Mouse (Mus musculus) myocyte (in vitro differentiated cells): ENCODE data around the gene Pla2g4a. TPM values are rescaled to one million over a fixed set of nuclear protein-coding genes. Genes with fewer than 3 reads are reported as not detected.

Experiments
- H3K27me3 ChIP-seq: one replicate; pipeline ENCODE4 v1.6.1; 2011; ENCODE audit not compliant: control insufficient read depth, insufficient read depth, insufficient read length
- H3K36me3 ChIP-seq: one replicate; pipeline ENCODE4 v1.6.1; 2011; ENCODE audit not compliant: control insufficient read depth, insufficient read depth
- H3K4me2 ChIP-seq: one replicate; pipeline ENCODE4 v1.6.1; 2011; ENCODE audit warnings: low read depth, control low read depth
- H3K4me3 ChIP-seq: one replicate; pipeline ENCODE4 v1.5.1; 2011; ENCODE audit warnings: mild to moderate bottlenecking, control low read depth, moderate library complexity
- H3K79me2 ChIP-seq: one replicate; pipeline ENCODE4 v1.6.1; 2011; ENCODE audit not compliant: control insufficient read depth, insufficient read depth
- H3ac ChIP-seq: one replicate; pipeline ENCODE4 v1.6.1; 2011; ENCODE audit not compliant: control insufficient read depth, insufficient read length
- CEBPB ChIP-seq: IDR thresholded peaks from 2 replicates; pipeline ENCODE4 v1.6.1; 2011; ENCODE audit warnings: mild to moderate bottlenecking, moderate library complexity; ENCODE audit not compliant: poor library complexity, insufficient read depth, severe bottlenecking
- E2F4 ChIP-seq: IDR thresholded peaks from one replicate; pipeline ENCODE4 v1.6.1; 2011; ENCODE audit warnings: mild to moderate bottlenecking, control low read depth, moderate library complexity; ENCODE audit not compliant: insufficient read depth
- MAX ChIP-seq: IDR thresholded peaks from one replicate; pipeline ENCODE4 v1.6.1; 2011; ENCODE audit warnings: low read depth, mild to moderate bottlenecking, control low read depth
- MYOD1 ChIP-seq, 3 experiments: IDR thresholded peaks; one replicate each; pipeline ENCODE4 v1.6.1; 2011; ENCODE audit warnings: control low read depth in 2 of 3, low read depth in 2 of 3, mild to moderate bottlenecking in 2 of 3, moderate library complexity in 1 of 3; ENCODE audit not compliant: insufficient read length in 2 of 3, control insufficient read depth in 1 of 3
- MYOG ChIP-seq, 3 experiments: IDR thresholded peaks; one replicate each; pipeline ENCODE4 v1.6.1; 2011; ENCODE audit warnings: control low read depth in 2 of 3, low read depth in 2 of 3, mild to moderate bottlenecking in 2 of 3; ENCODE audit not compliant: insufficient read length in 2 of 3, control insufficient read depth in 1 of 3, insufficient read depth in 1 of 3
- POLR2A ChIP-seq: IDR thresholded peaks from one replicate; pipeline ENCODE4 v1.6.1; 2011; ENCODE audit warnings: low read depth, mild to moderate bottlenecking, control low read depth, moderate library complexity; ENCODE audit not compliant: insufficient read length
- POLR2AphosphoS2 ChIP-seq: IDR thresholded peaks from one replicate; pipeline ENCODE4 v1.6.1; 2011; ENCODE audit warnings: low read depth, control low read depth; ENCODE audit not compliant: insufficient read length
- REST ChIP-seq: IDR thresholded peaks from one replicate; pipeline ENCODE4 v1.6.1; 2011; ENCODE audit warnings: mild to moderate bottlenecking, control low read depth, moderate library complexity; ENCODE audit not compliant: insufficient read depth, insufficient read length
- SRF ChIP-seq: IDR thresholded peaks from one replicate; pipeline ENCODE4 v1.6.1; 2011; ENCODE audit warnings: low read depth; ENCODE audit not compliant: control insufficient read depth, insufficient read length
- TCF12 ChIP-seq: IDR thresholded peaks from one replicate; pipeline ENCODE4 v1.6.1; 2011; ENCODE audit warnings: mild to moderate bottlenecking, control low read depth; ENCODE audit not compliant: poor library complexity, insufficient read depth, severe bottlenecking
- TCF3 ChIP-seq: IDR thresholded peaks from one replicate; pipeline ENCODE4 v1.6.1; 2011; ENCODE audit warnings: low read depth, control low read depth; ENCODE audit not compliant: insufficient read length
- USF1 ChIP-seq: IDR thresholded peaks from one replicate; pipeline ENCODE4 v1.6.1; 2011; ENCODE audit warnings: low read depth, mild to moderate bottlenecking, control low read depth, moderate library complexity
- polyA plus RNA-seq: library from polyadenylated mRNA; unstranded; fragments of >200 nt; fragmentation: generic; extraction: Trizol; gene quantifications from one replicate; pipeline ENCODE4 v1.2.1, GENCODE M21; 2012; ENCODE audit warnings: missing spikeins

Pla2g4a gene
- polyA plus RNA-seq, 1 experiment = 6.2 TPM

DNA sequence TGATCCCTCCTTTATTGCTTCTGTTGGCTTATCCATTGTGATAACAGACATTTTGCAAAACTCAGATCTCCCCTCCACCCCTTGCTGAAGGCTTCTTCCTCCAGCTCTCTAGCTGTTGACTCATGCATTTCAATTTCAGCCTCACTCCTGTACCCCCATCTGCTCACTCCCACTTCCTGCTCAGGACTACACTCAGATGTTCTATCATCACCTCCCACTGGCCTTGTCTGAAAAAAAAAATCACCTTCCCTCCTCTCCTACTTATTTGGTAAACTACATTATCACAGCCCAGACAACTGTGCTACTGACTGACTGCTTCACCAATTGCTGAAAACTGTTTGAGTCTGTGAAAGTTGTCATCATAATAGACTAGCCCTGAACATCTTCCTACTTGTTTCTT, 93.8 kb downstream of the Pla2g4a start:
- Histone ChIP-seq H3ac (no peak overlapping the region), H3K4me3 (no peak overlapping the region), H3K79me2 (no peaks in the 10 kb centered on the region), H3K36me3 (peaks cover 3% of the 10 kb centered on the region), H3K4me2 (no peak overlapping the region), H3K27me3 (no peaks in the 10 kb centered on the region)
- TF ChIP-seq MYOD1 (IDR thresholded peaks at IDR 0.05; ENCODE audit: control insufficient read depth in 1 of 3, insufficient read length in 2 of 3, low read depth in 2 of 3) (no peak), POLR2AphosphoS2 (no peak), CEBPB (no peak), MAX (no peak), REST (no peak), TCF12 (no peak), POLR2A (no peak), SRF (no peak), MYOG (IDR thresholded peaks at IDR 0.05; ENCODE audit: control insufficient read depth in 1 of 3, insufficient read depth in 1 of 3, insufficient read length in 2 of 3, low read depth in 2 of 3) (no peak), E2F4 (no peak), USF1 (no peak), TCF3 (no peak)

DNA sequence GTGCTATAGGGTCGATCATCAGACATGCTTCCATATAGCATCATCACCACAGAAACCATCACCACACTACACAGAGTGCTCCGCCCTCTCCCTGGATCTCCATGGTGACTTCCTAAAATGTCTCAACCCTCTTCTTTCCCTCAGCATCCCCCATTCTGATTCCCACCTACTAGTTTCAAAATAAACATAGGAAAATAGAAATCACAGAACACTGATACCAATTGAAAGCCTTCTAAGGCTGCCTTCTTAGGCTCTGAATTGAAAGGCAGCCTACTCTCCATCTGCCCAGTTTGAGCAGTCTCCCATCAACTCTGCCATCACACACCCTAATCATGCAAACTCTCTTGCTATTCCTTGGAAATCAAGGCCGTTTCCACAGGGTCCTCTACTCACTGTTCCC, 94.9 kb downstream of the Pla2g4a start:
- H3K79me2 ChIP-seq = no peaks in the 10 kb centered on the region
- H3ac ChIP-seq = no peak overlapping the region

DNA sequence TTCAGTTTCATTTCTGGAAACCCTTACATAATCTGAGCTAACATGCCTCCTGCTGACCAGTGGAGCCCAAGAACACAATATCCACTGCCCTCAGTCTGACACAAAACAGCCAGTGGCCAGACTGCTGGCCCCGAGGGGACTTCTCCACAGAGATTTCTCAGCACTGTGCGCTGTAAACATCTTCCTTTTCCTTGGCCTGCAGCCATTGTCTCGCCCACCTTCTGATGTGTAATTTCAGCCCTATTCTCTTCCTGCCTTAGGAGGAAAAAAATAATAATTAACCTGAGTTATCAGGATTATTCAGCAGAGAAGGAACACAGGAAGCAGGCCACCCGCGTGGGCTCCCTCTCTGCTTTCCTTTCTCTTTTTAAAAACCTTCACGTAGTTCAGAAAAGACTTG, 98.3 kb downstream of the Pla2g4a start:
- no peak overlapping the region for H3K4me3 ChIP-seq
- no peaks in the 10 kb centered on the region for H3K79me2 ChIP-seq
- H3K27me3 ChIP-seq = no peaks in the 10 kb centered on the region
- peak overlapping the region; percentile 84 for H3K4me2 ChIP-seq
- no peaks in the 10 kb centered on the region for H3K36me3 ChIP-seq
- H3ac ChIP-seq = no peak overlapping the region
- no peak for TF ChIP-seq CEBPB
- TF ChIP-seq MAX = no peak
- TF ChIP-seq POLR2AphosphoS2 = no peak
- TF ChIP-seq TCF3 = no peak
- TF ChIP-seq E2F4 = no peak
- TF ChIP-seq USF1 = no peak
- TF ChIP-seq MYOG (IDR thresholded peaks at IDR 0.05; ENCODE audit: control insufficient read depth in 1 of 3, insufficient read depth in 1 of 3, insufficient read length in 2 of 3, low read depth in 2 of 3) = no peak
- no peak for TF ChIP-seq SRF
- no peak for TF ChIP-seq TCF12
- TF ChIP-seq MYOD1 (IDR thresholded peaks at IDR 0.05; ENCODE audit: control insufficient read depth in 1 of 3, insufficient read length in 2 of 3, low read depth in 2 of 3) = no peak
- TF ChIP-seq REST = no peak
- no peak for TF ChIP-seq POLR2A

More for the DNA sequence above, 94.9 kb downstream of the Pla2g4a start:
- Histone ChIP-seq H3K36me3 (no peaks in the 10 kb centered on the region), H3K4me3 (no peak overlapping the region), H3K4me2 (no peak overlapping the region), H3K27me3 (no peaks in the 10 kb centered on the region)
- TF ChIP-seq E2F4 (no peak), USF1 (no peak), CEBPB (no peak), POLR2A (no peak), REST (no peak), SRF (no peak), MYOD1 (IDR thresholded peaks at IDR 0.05; ENCODE audit: control insufficient read depth in 1 of 3, insufficient read length in 2 of 3, low read depth in 2 of 3) (no peak)

DNA sequence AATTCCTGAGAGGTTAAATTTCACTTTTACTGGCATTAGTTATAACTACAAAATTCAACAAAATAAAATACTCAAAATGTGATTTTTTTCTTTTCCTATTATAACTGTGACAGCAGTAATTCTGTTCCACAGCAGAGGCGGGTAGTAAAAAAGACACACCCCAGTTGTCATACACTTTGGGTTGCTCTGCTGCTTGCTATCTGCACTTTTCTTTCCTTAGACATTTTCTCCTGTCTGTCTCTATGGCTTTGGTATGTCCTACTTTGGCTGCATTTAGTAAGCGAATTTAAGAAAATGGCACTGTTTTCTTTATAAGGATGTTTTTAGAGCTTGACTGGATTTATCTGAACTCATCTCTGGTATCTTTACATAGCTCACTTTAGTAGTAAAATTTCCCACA, 98.9 kb downstream of the Pla2g4a start:
- no peaks in the 10 kb centered on the region for H3K79me2 ChIP-seq
- no peak for TF ChIP-seq E2F4
- no peak for TF ChIP-seq TCF3
- TF ChIP-seq USF1 = no peak
- TF ChIP-seq REST = no peak
- TF ChIP-seq SRF = no peak
- TF ChIP-seq POLR2AphosphoS2 = no peak
- TF ChIP-seq MYOD1 (IDR thresholded peaks at IDR 0.05; ENCODE audit: control insufficient read depth in 1 of 3, insufficient read length in 2 of 3, low read depth in 2 of 3) = no peak
- TF ChIP-seq TCF12 = no peak
- no peak for TF ChIP-seq MAX
- no peak overlapping the region for H3K4me3 ChIP-seq
- H3K36me3 ChIP-seq = no peaks in the 10 kb centered on the region
- H3ac ChIP-seq = no peak overlapping the region
- H3K4me2 ChIP-seq = peak overlapping the region; percentile 84
- H3K27me3 ChIP-seq = no peaks in the 10 kb centered on the region

DNA sequence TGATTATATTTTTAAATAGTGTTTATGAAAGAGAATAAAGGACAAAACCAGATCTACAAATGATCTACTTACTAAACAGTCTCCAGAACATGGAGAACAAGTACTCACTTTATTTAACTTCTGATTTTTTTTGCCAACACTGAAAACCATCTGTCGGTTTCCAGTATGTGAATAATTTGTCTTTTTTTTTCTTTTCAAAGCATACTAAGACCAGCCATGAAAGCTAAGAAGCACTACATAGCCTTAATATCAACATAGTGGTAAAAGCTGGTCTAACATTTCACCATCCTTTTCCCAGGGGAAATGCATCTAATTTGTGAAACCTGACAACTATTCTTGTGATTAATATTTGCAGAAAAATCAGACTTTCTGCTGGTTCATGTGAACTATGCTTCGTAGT, 99.5 kb downstream of the Pla2g4a start:
- Histone ChIP-seq H3ac (no peak overlapping the region), H3K79me2 (no peaks in the 10 kb centered on the region), H3K4me2 (peak overlapping the region; percentile 84), H3K27me3 (no peaks in the 10 kb centered on the region), H3K36me3 (no peaks in the 10 kb centered on the region), H3K4me3 (no peak overlapping the region)
- TF ChIP-seq POLR2AphosphoS2 (no peak), TCF12 (no peak), E2F4 (no peak), REST (no peak), MYOG (IDR thresholded peaks at IDR 0.05; ENCODE audit: control insufficient read depth in 1 of 3, insufficient read depth in 1 of 3, insufficient read length in 2 of 3, low read depth in 2 of 3) (no peak), CEBPB (no peak), USF1 (no peak), MAX (no peak)
